Mouse (Mus musculus) lung, adult 2 months (tissue): Measurements from ENCODE around the gene Rfx4.

Source experiments
- CTCF ChIP-seq: fragments of 200-500 bp; IDR thresholded peaks from 2 replicates; pipeline ENCODE4 v1.5.1; 2011; ENCODE audit warnings: mild to moderate bottlenecking, low read length, control low read depth; ENCODE audit not compliant: insufficient read depth
- POLR2A ChIP-seq: fragments of 200-500 bp; IDR thresholded peaks from 2 replicates; pipeline ENCODE4 v1.6.1; 2011; ENCODE audit warnings: low read depth, mild to moderate bottlenecking, control low read depth, low read length, borderline replicate concordance; ENCODE audit errors: extremely low read depth

- no peak for TF ChIP-seq CTCF
- no peak for TF ChIP-seq POLR2A
Measured at GRCm38 (mm10) chr10:84902213-84902612, 146.4 kb downstream of the Rfx4 start.
